Mouse (Mus musculus) ovary, postnatal 14 days (tissue): ENCODE data around the gene Gspt1.
A peak's percentile ranks its signal among the peaks of the same experiment; 100 is the strongest.

Source experiments
- DNase-seq: peaks from one replicate; pipeline ENCODE4 v3.0.0; 2022; ENCODE audit warnings: low spot score

Gene Gspt1

GRCm38 (mm10) chr16:11202571-11203554 is 51.3 kb downstream of the Gspt1 start, which contains the start of gene Rsl1d1:
TSS of gene Rsl1d1 (minus strand) at chr16:11203331.
- DNase-seq, result peak; percentile 82

GRCm38 (mm10) chr16:11201740-11202394 is 52.3 kb downstream of the Gspt1 start:
- no peak for DNase-seq

GRCm38 (mm10) chr16:11200247-11200646 is 53.9 kb downstream of the Gspt1 start:
- no peak for DNase-seq

- DNase-seq, result no peak
Observed at GRCm38 (mm10) chr16:11198467-11198866, 55.7 kb downstream of the Gspt1 start.

- no peak for DNase-seq
Observed at GRCm38 (mm10) chr16:11197052-11197451, 57.1 kb downstream of the Gspt1 start.

- no peak for DNase-seq
Observed at GRCm38 (mm10) chr16:11193231-11193630, 60.9 kb downstream of the Gspt1 start.

- no peak for DNase-seq
Observed at GRCm38 (mm10) chr16:11190150-11190549, 64.0 kb downstream of the Gspt1 start.

GRCm38 (mm10) chr16:11177404-11177803 is 76.7 kb downstream of the Gspt1 start:
- DNase-seq, result no peak

- DNase-seq, result no peak
Observed at GRCm38 (mm10) chr16:11176884-11177244, 77.3 kb downstream of the Gspt1 start.

GRCm38 (mm10) chr16:11176208-11176883 is 77.8 kb downstream of the Gspt1 start, which contains the start of gene Zc3h7a:
TSS of gene Zc3h7a (minus strand) at chr16:11176393.
- peak; percentile 88 for DNase-seq

- peak; percentile 36 for DNase-seq
Observed at GRCm38 (mm10) chr16:11175489-11176207, 78.5 kb downstream of the Gspt1 start.

GRCm38 (mm10) chr16:11175100-11175488 is 79.0 kb downstream of the Gspt1 start:
- DNase-seq, result no peak

GRCm38 (mm10) chr16:11174671-11175081 is 79.4 kb downstream of the Gspt1 start:
- DNase-seq, result peak; percentile 22

GRCm38 (mm10) chr16:11171679-11172078 is 82.4 kb downstream of the Gspt1 start:
- no peak for DNase-seq
